Mouse (Mus musculus): Measurements from ENCODE around the gene Sh3gl3. TPM values are rescaled to one million over a fixed set of nuclear protein-coding genes. Genes with fewer than 3 reads are reported as not detected.

The Sh3gl3 gene
- polyA plus RNA-seq, 1 experiment from 2014 or later = 13.7 TPM

- no peaks in the 10 kb centered on the region for H3K9me3 ChIP-seq (replicated peaks)
- ATAC-seq (replicated peaks; ENCODE audit: low FRiP score) = no peak
- no peak overlapping the region for H3K27ac ChIP-seq
- no peak overlapping the region for H3K4me2 ChIP-seq
- peaks cover 29% of the 10 kb centered on the region for H3K4me1 ChIP-seq
- 90% methylated on average over 4 of the region's 4 CpGs for WGBS
- H3K36me3 ChIP-seq = no peaks in the 10 kb centered on the region
- no peak overlapping the region for H3K4me3 ChIP-seq (replicated peaks)
- no peaks in the 10 kb centered on the region for H3K27me3 ChIP-seq
- H3K9ac ChIP-seq = no peak overlapping the region
Observed at GRCm38 (mm10) chr7:82236899-82237162, 63.2 kb downstream of the Sh3gl3 start.

- Histone ChIP-seq H3K4me2 (no peak overlapping the region), H3K27me3 (no peaks in the 10 kb centered on the region), H3K27ac (no peak overlapping the region; the same call in 1 of the 2 replicates), H3K9me3 (replicated peaks) (no peaks in the 10 kb centered on the region), H3K4me1 (peaks cover 11% of the 10 kb centered on the region; the same call in 1 of the 2 replicates), H3K4me3 (replicated peaks) (no peak overlapping the region), H3K36me3 (no peaks in the 10 kb centered on the region), H3K9ac (no peak overlapping the region)
- WGBS = 44% methylated on average over 8 of the region's 8 CpGs
- ATAC-seq (replicated peaks; ENCODE audit: low FRiP score) = 0 out of 2 replicates have a peak, but pooled peaks have one; percentile 22
Observed at GRCm38 (mm10) chr7:82240424-82241240, 67.0 kb downstream of the Sh3gl3 start.

DNA sequence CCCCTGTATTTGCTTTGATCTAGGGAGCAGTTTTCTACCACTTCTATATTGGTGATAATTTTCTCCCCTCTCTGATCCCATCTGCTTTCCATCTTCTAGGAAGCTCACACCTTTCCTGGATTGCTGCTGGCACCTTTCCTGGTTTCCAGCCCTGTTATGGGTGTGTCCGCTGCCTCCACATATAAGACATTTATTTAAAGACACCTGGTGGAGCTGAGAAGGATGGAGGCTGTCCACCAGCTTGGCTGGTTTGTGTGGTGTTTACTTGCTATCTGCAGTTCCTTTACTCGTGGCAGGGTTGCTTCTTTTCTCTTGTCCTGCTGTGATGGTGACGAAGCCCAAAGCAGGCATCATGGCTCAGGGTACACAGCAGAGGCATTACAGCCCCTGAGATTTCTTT lies 71.1 kb downstream of the Sh3gl3 start:
- Histone ChIP-seq H3K27me3 (no peaks in the 10 kb centered on the region), H3K9ac (no peak overlapping the region), H3K9me3 (replicated peaks) (no peaks in the 10 kb centered on the region), H3K4me3 (replicated peaks) (no peak overlapping the region), H3K36me3 (no peaks in the 10 kb centered on the region), H3K27ac (no peak overlapping the region), H3K4me2 (no peak overlapping the region), H3K4me1 (peaks cover 11% of the 10 kb centered on the region; the same call in 1 of the 2 replicates)
- 90% methylated on average over 3 of the region's 3 CpGs for WGBS
- ATAC-seq (replicated peaks; ENCODE audit: low FRiP score) = no peak

GRCm38 (mm10) chr7:82248953-82249695 lies 75.5 kb downstream of the Sh3gl3 start:
- Histone ChIP-seq H3K36me3 (no peaks in the 10 kb centered on the region), H3K4me3 (replicated peaks) (no peak overlapping the region), H3K4me1 (no peaks in the 10 kb centered on the region), H3K27me3 (no peaks in the 10 kb centered on the region), H3K9me3 (replicated peaks) (no peaks in the 10 kb centered on the region), H3K9ac (no peak overlapping the region), H3K27ac (no peak overlapping the region), H3K4me2 (no peak overlapping the region)
- 60% methylated on average over 10 of the region's 10 CpGs for WGBS
- ATAC-seq (replicated peaks; ENCODE audit: low FRiP score) = no peak

- H3K4me1 ChIP-seq = no peaks in the 10 kb centered on the region
- no peaks in the 10 kb centered on the region for H3K9me3 ChIP-seq (replicated peaks)
- no peaks in the 10 kb centered on the region for H3K36me3 ChIP-seq
- H3K9ac ChIP-seq = no peak overlapping the region
- no peak overlapping the region for H3K4me2 ChIP-seq
- H3K27ac ChIP-seq = no peak overlapping the region
- WGBS = 85% methylated on average over 1 of the region's 1 CpGs
- H3K4me3 ChIP-seq (replicated peaks) = no peak overlapping the region
- no peak for ATAC-seq (replicated peaks; ENCODE audit: low FRiP score)
- H3K27me3 ChIP-seq = no peaks in the 10 kb centered on the region
Observed at GRCm38 (mm10) chr7:82253309-82253708, 79.7 kb downstream of the Sh3gl3 start.

GRCm38 (mm10) chr7:82256936-82257335 lies 83.3 kb downstream of the Sh3gl3 start:
- Histone ChIP-seq H3K36me3 (no peaks in the 10 kb centered on the region), H3K4me1 (peaks cover 4% of the 10 kb centered on the region; the same call in 1 of the 2 replicates), H3K4me3 (replicated peaks) (no peak overlapping the region), H3K4me2 (no peak overlapping the region), H3K9ac (no peak overlapping the region), H3K9me3 (replicated peaks) (no peaks in the 10 kb centered on the region), H3K27me3 (no peaks in the 10 kb centered on the region), H3K27ac (no peak overlapping the region)
- no peak for ATAC-seq (replicated peaks; ENCODE audit: low FRiP score)
- WGBS = 74% methylated on average over 6 of the region's 6 CpGs

DNA sequence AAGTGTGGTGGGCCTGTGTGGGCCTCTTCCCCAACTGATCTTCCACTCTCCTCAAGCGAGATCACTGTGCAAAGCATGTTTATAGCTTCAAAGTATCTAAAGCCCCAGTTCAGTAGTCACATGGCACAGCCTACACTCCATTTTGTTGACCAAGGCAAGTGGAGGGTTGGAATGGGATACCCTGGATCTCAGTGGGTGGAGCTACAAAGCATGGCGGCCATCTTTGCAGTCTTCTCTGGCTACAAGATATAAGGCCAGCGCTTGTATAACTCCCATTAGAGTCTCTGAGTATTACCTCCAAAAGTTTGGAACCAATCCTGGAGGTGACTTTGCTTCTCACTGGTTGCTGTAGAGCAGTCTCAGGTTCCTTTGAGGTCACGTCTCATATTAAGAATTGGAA lies 83.9 kb downstream of the Sh3gl3 start:
- no peak overlapping the region for H3K27ac ChIP-seq
- no peaks in the 10 kb centered on the region for H3K36me3 ChIP-seq
- H3K9ac ChIP-seq = no peak overlapping the region
- peaks cover 4% of the 10 kb centered on the region; the same call in 1 of the 2 replicates for H3K4me1 ChIP-seq
- no peak overlapping the region for H3K4me2 ChIP-seq
- no peak for ATAC-seq (replicated peaks; ENCODE audit: low FRiP score)
- H3K9me3 ChIP-seq (replicated peaks) = no peaks in the 10 kb centered on the region
- 91% methylated on average over 4 of the region's 4 CpGs for WGBS
- H3K27me3 ChIP-seq = no peaks in the 10 kb centered on the region
- H3K4me3 ChIP-seq (replicated peaks) = no peak overlapping the region

DNA sequence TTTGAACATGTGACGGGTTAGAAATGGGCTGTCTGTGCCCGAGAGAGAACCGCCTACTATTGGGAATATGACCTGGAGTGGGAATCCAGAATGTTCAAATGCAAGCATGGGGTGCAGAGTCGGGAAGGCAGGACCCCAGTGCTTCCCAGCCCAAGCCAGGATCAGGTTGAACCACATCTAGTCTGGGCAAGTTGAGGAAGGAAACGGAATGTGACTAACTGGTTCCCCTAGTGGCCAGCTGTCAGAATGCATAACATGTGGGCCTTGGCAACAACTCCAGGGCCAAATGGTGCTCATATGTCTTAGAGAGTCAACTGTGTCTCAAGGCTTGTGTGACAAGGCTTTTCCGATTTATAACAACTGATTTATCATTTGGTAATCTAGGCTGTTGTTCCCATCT lies 86.6 kb downstream of the Sh3gl3 start:
- Histone ChIP-seq H3K4me3 (replicated peaks) (no peak overlapping the region), H3K4me2 (no peak overlapping the region), H3K4me1 (peaks cover 4% of the 10 kb centered on the region; the same call in 1 of the 2 replicates), H3K36me3 (no peaks in the 10 kb centered on the region), H3K9me3 (replicated peaks) (no peaks in the 10 kb centered on the region), H3K27me3 (no peaks in the 10 kb centered on the region), H3K9ac (no peak overlapping the region), H3K27ac (no peak overlapping the region)
- 70% methylated on average over 6 of the region's 6 CpGs for WGBS
- ATAC-seq (replicated peaks; ENCODE audit: low FRiP score) = no peak

DNA sequence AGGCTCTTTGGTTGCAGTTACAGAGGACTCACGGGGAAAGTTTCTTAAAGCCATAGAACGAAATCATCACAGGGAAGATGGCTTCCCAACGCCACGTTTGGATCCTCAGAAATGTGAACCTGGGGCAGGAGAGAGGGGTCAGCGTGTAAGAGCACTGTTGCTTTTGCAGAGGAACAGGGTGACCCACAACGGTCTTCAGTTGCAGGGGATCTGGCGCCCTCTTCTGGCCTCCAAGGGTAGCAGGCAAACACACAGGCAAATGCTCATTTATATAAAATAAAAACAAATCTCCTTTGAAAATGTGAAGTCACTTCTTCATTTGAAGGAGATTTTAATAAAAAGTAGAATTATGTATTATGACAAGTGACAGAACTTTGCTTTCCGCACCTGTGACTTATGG lies 89.5 kb downstream of the Sh3gl3 start:
- ATAC-seq (replicated peaks; ENCODE audit: low FRiP score) = no peak
- H3K27ac ChIP-seq = no peak overlapping the region
- H3K27me3 ChIP-seq = no peaks in the 10 kb centered on the region
- H3K4me2 ChIP-seq = no peak overlapping the region
- no peak overlapping the region for H3K4me3 ChIP-seq (replicated peaks)
- peaks cover 4% of the 10 kb centered on the region; the same call in 1 of the 2 replicates for H3K4me1 ChIP-seq
- no peak overlapping the region for H3K9ac ChIP-seq
- 21% methylated on average over 8 of the region's 8 CpGs for WGBS
- no peaks in the 10 kb centered on the region for H3K9me3 ChIP-seq (replicated peaks)
- no peaks in the 10 kb centered on the region for H3K36me3 ChIP-seq

DNA sequence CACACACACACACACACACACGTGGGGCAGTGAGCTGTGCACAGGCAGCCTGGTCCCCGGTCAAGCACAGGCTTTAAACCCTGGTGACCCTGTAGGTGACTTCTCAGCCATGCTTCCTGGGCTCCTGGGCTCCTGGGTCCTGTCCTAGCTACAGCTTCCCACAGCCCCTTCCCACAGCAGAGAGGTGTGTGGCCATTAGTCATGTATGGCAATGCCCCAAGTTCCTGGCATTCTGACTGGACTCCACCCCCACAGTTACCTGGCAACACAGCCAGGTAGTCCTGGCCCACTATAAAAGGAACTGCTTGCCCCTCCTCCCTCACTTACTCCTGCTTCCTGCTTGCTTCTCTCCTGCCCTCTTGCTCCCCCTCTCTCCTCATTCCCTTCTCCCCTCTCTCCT lies 90.5 kb downstream of the Sh3gl3 start:
- Histone ChIP-seq H3K9me3 (replicated peaks) (no peaks in the 10 kb centered on the region), H3K9ac (no peak overlapping the region), H3K4me3 (replicated peaks) (no peak overlapping the region), H3K27ac (no peak overlapping the region), H3K4me2 (no peak overlapping the region), H3K27me3 (no peaks in the 10 kb centered on the region), H3K4me1 (peaks cover 4% of the 10 kb centered on the region; the same call in 1 of the 2 replicates), H3K36me3 (no peaks in the 10 kb centered on the region)
- WGBS = 60% methylated on average over 2 of the region's 2 CpGs
- peak; percentile 27; the same call in 1 of the 2 replicates for ATAC-seq (replicated peaks; ENCODE audit: low FRiP score)

DNA sequence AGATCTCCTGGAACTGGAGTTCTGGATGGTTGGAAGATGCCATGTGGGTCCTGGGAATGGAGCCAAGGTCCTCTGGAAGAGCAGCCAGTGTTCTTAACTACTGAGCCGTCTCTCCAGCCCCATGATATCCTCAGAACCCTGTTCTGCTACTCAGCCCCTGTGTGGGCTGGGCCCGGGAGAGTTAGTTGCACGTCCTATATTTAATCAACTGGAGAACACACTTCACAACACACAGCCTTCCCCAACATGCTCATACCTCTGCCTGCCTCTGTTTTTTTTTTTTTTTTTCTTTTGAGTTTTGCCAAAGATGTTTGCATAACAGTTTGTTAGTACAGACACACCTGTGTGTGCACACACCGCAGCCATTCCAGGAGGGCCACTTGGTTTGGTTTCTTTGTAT lies 91.7 kb downstream of the Sh3gl3 start:
- H3K9me3 ChIP-seq (replicated peaks) = no peaks in the 10 kb centered on the region
- 76% methylated on average over 4 of the region's 4 CpGs for WGBS
- H3K4me2 ChIP-seq = no peak overlapping the region
- H3K36me3 ChIP-seq = no peaks in the 10 kb centered on the region
- no peak for ATAC-seq (replicated peaks; ENCODE audit: low FRiP score)
- H3K9ac ChIP-seq = no peak overlapping the region
- no peaks in the 10 kb centered on the region for H3K27me3 ChIP-seq
- no peak overlapping the region for H3K27ac ChIP-seq
- H3K4me3 ChIP-seq (replicated peaks) = no peak overlapping the region
- peaks cover 4% of the 10 kb centered on the region; the same call in 1 of the 2 replicates for H3K4me1 ChIP-seq

- Histone ChIP-seq H3K36me3 (no peaks in the 10 kb centered on the region), H3K9ac (no peak overlapping the region), H3K4me1 (peaks cover 4% of the 10 kb centered on the region; the same call in 1 of the 2 replicates), H3K27me3 (no peaks in the 10 kb centered on the region), H3K4me3 (replicated peaks) (no peak overlapping the region), H3K9me3 (replicated peaks) (no peaks in the 10 kb centered on the region), H3K4me2 (no peak overlapping the region), H3K27ac (no peak overlapping the region)
- no peak for ATAC-seq (replicated peaks; ENCODE audit: low FRiP score)
- whole genome bisulfite sequencing = 12% methylated on average over 1 of the region's 1 CpGs
Observed at GRCm38 (mm10) chr7:82269948-82270347, 96.3 kb downstream of the Sh3gl3 start.
